Mouse (Mus musculus): ENCODE results near the gene Ell3. TPM values are rescaled to one million over a fixed set of nuclear protein-coding genes. Genes with fewer than 3 reads are reported as not detected.
A peak's percentile ranks its signal among the peaks of the same experiment; 100 is the strongest.

The Ell3 gene
- polyA plus RNA-seq, 1 experiment from 2014 or later = 2.4 TPM

DNA sequence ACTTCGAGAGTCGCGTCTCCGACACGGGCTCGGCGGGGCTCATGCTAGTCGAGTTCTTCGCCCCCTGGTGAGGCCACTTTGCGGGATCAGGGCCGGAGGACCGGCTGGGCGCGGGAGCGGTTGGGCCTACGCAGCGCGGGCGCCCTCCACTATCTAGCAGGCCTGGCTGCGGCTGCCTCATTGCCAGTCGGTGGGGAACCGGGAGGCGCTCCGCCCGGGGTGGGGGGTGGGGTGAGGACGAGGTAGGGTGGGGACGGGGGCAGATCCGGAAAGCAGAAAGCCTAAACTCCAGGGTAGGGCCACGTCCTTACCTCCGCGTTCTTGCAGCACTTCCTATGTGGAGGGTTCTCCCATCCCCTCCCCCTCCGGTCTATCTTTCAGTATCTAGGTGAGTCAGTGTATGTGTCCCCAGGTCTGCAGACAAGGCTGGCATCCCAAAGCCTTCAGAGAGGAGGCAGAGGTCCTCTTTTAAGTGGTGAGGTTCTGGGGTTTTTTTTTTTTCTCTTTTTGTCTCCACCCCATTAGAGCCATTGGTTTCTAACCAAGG is 29.9 kb downstream of the Ell3 start:
- peaks cover 21% of the 10 kb centered on the region for H3K4me1 ChIP-seq (ENCODE audit: control insufficient read depth, insufficient read depth, low read depth, low read length)
- ATAC-seq = peak; percentile 51
- no peaks in the 10 kb centered on the region for H3K27me3 ChIP-seq (replicated peaks; ENCODE audit: control insufficient read depth, insufficient read depth, low read length)
- no peaks in the 10 kb centered on the region for H3K36me3 ChIP-seq (ENCODE audit: control insufficient read depth, insufficient read depth, low read length)
- H3K4me2 ChIP-seq (ENCODE audit: low read length) = peak overlapping the region; percentile 74
- 0% methylated on average over 31 of the region's 32 CpGs for WGBS
- peak overlapping the region; percentile 96 for H3K27ac ChIP-seq (ENCODE audit: low read depth, low read length)
- peak overlapping the region; percentile 98 for H3K9ac ChIP-seq (ENCODE audit: low read depth, low read length)
- H3K4me3 ChIP-seq (ENCODE audit: low read length) = peak overlapping the region; percentile 99
- H3K9me3 ChIP-seq (ENCODE audit: control insufficient read depth, low read length) = no peaks in the 10 kb centered on the region

DNA sequence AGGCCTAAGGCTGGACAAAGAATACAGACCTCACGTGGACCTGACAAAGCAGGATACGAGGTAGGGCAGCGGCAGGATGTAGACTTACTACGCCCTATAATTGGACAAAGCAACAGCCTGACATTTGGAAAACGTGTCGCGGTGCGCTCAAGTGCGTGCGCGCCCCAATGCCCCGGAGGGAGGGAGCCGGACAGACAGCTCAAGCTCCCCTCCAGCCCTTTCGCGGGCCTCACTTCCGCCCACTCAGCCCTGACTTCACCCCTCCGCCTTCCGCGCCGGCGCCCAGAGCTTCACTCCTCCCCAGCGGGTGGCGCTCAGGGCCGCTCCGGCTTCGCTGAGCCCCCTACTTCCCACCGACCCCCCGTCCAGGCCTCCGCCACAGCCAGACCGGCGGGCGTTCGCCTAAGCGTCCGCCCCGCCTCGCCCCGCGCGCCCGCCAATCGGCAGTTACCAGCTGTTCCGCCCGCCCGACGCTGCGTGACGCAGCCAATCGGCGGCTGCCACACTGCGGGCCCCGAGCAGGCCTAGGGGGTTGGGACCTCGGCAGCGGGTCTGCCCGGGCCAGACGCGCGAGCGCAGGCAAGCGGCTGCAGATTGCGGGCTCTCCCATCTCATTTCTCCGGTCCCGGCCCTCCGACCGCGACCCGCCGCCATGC is 30.6 kb downstream of the Ell3 start, which contains the start of the genes Pdia3 and Catsper2:
Gene Pdia3 (plus strand): TSS at position 389 of the 656 bp plus-strand sequence.
Gene Catsper2 (minus strand): TSS at position 406 of the 656 bp plus-strand sequence.
- Histone ChIP-seq H3K27me3 (replicated peaks; ENCODE audit: control insufficient read depth, insufficient read depth, low read length) (no peaks in the 10 kb centered on the region), H3K4me3 (ENCODE audit: low read length) (peak within 1 kb of the TSS; percentile 99), H3K9me3 (ENCODE audit: control insufficient read depth, low read length) (no peaks in the 10 kb centered on the region), H3K27ac (ENCODE audit: low read depth, low read length) (peak within 1 kb of the TSS; percentile 96), H3K4me1 (ENCODE audit: control insufficient read depth, insufficient read depth, low read depth, low read length) (peaks cover 21% of the 10 kb centered on the region), H3K9ac (ENCODE audit: low read depth, low read length) (peak within 1 kb of the TSS; percentile 98), H3K36me3 (ENCODE audit: control insufficient read depth, insufficient read depth, low read length) (no peaks in the 10 kb centered on the region), H3K4me2 (ENCODE audit: low read length) (peak within 1 kb of the TSS; percentile 74)
- under 1% methylated on average over 55 of the region's 68 CpGs for WGBS
- ATAC-seq = peak; percentile 98

DNA sequence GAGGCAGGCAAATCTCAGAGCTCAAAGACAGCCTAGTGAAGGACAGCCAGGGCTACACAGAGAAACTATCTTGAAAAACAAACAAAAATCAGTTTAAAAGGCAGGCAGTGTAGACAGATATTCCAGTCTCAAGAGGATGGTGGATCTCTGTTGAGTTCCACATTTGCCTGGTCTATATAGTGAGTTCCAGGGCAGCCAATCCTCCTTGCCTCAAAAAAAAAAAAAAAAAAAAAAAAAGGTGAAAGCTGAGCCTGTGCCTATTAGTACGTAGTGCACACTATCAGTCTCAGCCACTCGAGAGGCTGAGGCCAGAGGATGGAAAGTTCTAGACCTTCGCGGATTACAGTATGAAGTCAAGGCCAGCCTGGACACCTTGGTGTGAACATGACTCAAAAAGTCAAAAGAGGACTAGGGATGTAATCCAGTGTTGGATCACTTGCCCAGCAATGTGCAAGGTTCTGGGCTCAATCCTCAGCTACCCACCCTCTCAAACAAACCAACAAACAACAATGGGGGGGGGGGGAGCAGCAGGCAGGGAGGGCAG is 31.2 kb downstream of the Ell3 start:
- peak overlapping the region; percentile 98 for H3K9ac ChIP-seq (ENCODE audit: low read depth, low read length)
- WGBS = 11% methylated on average over 4 of the region's 4 CpGs
- no peak for ATAC-seq

DNA sequence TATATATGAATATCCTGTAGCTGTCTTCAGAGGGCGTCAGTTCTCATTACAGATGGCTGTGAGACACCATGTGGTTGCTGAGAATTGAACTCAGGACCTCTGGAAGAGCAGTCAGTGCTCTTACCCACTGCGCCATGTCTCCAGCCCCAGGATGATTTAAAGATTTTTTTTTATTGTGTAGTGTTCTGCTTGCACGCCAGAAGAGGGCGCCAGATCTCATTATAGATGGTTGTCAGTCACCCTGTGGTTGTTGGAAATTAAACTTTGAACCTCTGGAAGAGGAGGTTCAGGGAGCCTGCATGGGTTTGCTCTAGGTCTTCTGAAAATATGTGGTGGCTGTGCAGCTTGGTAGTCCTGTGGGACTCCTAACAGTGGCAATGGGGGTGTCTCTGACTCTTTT is 35.9 kb downstream of the Ell3 start:
- Histone ChIP-seq H3K27ac (ENCODE audit: low read depth, low read length) (no peak overlapping the region), H3K4me3 (ENCODE audit: low read length) (no peak overlapping the region), H3K4me2 (ENCODE audit: low read length) (no peak overlapping the region), H3K9me3 (ENCODE audit: control insufficient read depth, low read length) (no peaks in the 10 kb centered on the region), H3K36me3 (ENCODE audit: control insufficient read depth, insufficient read depth, low read length) (no peaks in the 10 kb centered on the region), H3K4me1 (ENCODE audit: control insufficient read depth, insufficient read depth, low read depth, low read length) (peaks cover 2% of the 10 kb centered on the region; the same call in 1 of the 2 replicates), H3K27me3 (replicated peaks; ENCODE audit: control insufficient read depth, insufficient read depth, low read length) (no peaks in the 10 kb centered on the region), H3K9ac (ENCODE audit: low read depth, low read length) (no peak overlapping the region)
- ATAC-seq = no peak
- 37% methylated on average over 4 of the region's 4 CpGs for WGBS

More for the DNA sequence above, 31.2 kb downstream of the Ell3 start:
- Histone ChIP-seq H3K27me3 (replicated peaks; ENCODE audit: control insufficient read depth, insufficient read depth, low read length) (no peaks in the 10 kb centered on the region), H3K4me2 (ENCODE audit: low read length) (peak overlapping the region; percentile 74), H3K9me3 (ENCODE audit: control insufficient read depth, low read length) (no peaks in the 10 kb centered on the region), H3K4me1 (ENCODE audit: control insufficient read depth, insufficient read depth, low read depth, low read length) (peaks cover 21% of the 10 kb centered on the region), H3K36me3 (ENCODE audit: control insufficient read depth, insufficient read depth, low read length) (no peaks in the 10 kb centered on the region), H3K27ac (ENCODE audit: low read depth, low read length) (peak overlapping the region; percentile 96), H3K4me3 (ENCODE audit: low read length) (peak overlapping the region; percentile 99)

DNA sequence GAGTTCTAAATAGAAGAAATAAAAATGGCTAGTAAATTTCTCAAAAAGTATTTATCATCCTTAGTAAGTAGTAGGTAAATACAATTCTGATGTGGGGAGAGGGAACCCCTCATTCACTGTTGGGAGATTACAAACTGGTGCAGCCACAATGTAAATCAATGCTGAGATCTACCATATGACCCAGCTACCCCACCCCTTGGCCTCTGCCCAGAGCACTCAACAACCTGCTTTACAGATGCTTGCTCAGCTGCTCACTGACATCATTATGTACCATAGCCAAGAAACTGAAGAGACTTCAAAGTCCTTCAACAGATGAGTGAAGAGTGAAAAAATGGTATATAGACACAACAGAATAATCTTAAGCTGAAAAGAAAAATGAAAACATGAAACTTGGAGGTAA is 40.8 kb downstream of the Ell3 start:
- no peaks in the 10 kb centered on the region for H3K4me1 ChIP-seq (ENCODE audit: control insufficient read depth, insufficient read depth, low read depth, low read length)
- H3K36me3 ChIP-seq (ENCODE audit: control insufficient read depth, insufficient read depth, low read length) = no peaks in the 10 kb centered on the region
- H3K9ac ChIP-seq (ENCODE audit: low read depth, low read length) = no peak overlapping the region
- no peak for ATAC-seq
- no peak overlapping the region for H3K4me2 ChIP-seq (ENCODE audit: low read length)
- H3K9me3 ChIP-seq (ENCODE audit: control insufficient read depth, low read length) = no peaks in the 10 kb centered on the region
- H3K27ac ChIP-seq (ENCODE audit: low read depth, low read length) = no peak overlapping the region
- no peak overlapping the region for H3K4me3 ChIP-seq (ENCODE audit: low read length)
- no peaks in the 10 kb centered on the region for H3K27me3 ChIP-seq (replicated peaks; ENCODE audit: control insufficient read depth, insufficient read depth, low read length)

DNA sequence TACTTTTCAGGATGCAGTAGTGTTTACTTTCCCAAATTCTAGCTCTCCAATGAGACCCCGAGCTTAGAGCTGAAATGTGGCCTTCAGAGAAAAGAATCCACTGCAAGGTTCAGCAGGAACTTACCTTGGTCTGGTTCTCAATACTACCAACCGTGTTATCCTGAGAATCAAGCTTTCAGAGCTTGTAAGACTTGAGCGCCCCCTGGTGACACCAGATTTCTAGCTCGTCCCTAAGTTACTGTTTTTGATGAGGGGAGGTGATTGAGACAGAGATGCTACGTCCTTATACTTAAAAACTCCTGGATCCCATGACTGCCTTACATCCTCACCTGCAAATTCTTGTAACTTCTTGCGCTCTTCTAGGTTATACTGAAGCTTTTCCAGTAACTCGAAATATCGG is 47.5 kb downstream of the Ell3 start:
- no peak for ATAC-seq
- Histone ChIP-seq H3K27ac (ENCODE audit: low read depth, low read length) (no peak overlapping the region), H3K27me3 (replicated peaks; ENCODE audit: control insufficient read depth, insufficient read depth, low read length) (no peaks in the 10 kb centered on the region), H3K4me2 (ENCODE audit: low read length) (no peak overlapping the region), H3K9ac (ENCODE audit: low read depth, low read length) (no peak overlapping the region), H3K9me3 (ENCODE audit: control insufficient read depth, low read length) (no peaks in the 10 kb centered on the region), H3K4me3 (ENCODE audit: low read length) (no peak overlapping the region), H3K4me1 (ENCODE audit: control insufficient read depth, insufficient read depth, low read depth, low read length) (no peaks in the 10 kb centered on the region), H3K36me3 (ENCODE audit: control insufficient read depth, insufficient read depth, low read length) (no peaks in the 10 kb centered on the region)
- WGBS = 15% methylated on average over 8 of the region's 8 CpGs

Small RNA genes within 50 kb of the gene (microRNA-seq; reads per million reads assigned to microRNA genes)
- gene Gm22953 = not detected

Other genes starting within 250 kb of the Ell3 start
- 134 and 146 TPM in 2 replicates for gene Trp53bp1, start 172.9 kb downstream of the Ell3 start, polyA plus RNA-seq (2015; fragmentation: Nextera tagmentation; extraction: Ambion mirVana)
- gene Map1a, start 154.7 kb downstream of the Ell3 start, polyA plus RNA-seq (2015; fragmentation: Nextera tagmentation; extraction: Ambion mirVana) = 29.6 and 46.5 TPM in 2 replicates
- 22.6 and 23.2 TPM in 2 replicates for gene Ppip5k1, start 88.9 kb downstream of the Ell3 start, polyA plus RNA-seq (2015; fragmentation: Nextera tagmentation; extraction: Ambion mirVana)
- 137 and 165 TPM in 2 replicates for gene Ckmt1, start 86.6 kb downstream of the Ell3 start, polyA plus RNA-seq (2015; fragmentation: Nextera tagmentation; extraction: Ambion mirVana)
- 0.03 and 0.04 TPM in 2 replicates for gene Strc, start 57.1 kb downstream of the Ell3 start, polyA plus RNA-seq (2015; fragmentation: Nextera tagmentation; extraction: Ambion mirVana)
- gene Pdia3, start 30.5 kb downstream of the Ell3 start, polyA plus RNA-seq (2015; fragmentation: Nextera tagmentation; extraction: Ambion mirVana) = 379 and 403 TPM in 2 replicates
- 3.5 and 3.6 TPM in 2 replicates for gene Catsper2, start 30.5 kb downstream of the Ell3 start, polyA plus RNA-seq (2015; fragmentation: Nextera tagmentation; extraction: Ambion mirVana)
- gene Serf2, start 4.9 kb upstream of the Ell3 start, polyA plus RNA-seq (2015; fragmentation: Nextera tagmentation; extraction: Ambion mirVana) = 254 and 262 TPM in 2 replicates
- 99.2 and 122 TPM in 2 replicates for gene Hypk, start 9.0 kb upstream of the Ell3 start, polyA plus RNA-seq (2015; fragmentation: Nextera tagmentation; extraction: Ambion mirVana)
- gene Serinc4, start 12.5 kb upstream of the Ell3 start, polyA plus RNA-seq (2015; fragmentation: Nextera tagmentation; extraction: Ambion mirVana) = 0.95 and 1.2 TPM in 2 replicates
- gene Mfap1b, start 29.8 kb upstream of the Ell3 start, polyA plus RNA-seq (2015; fragmentation: Nextera tagmentation; extraction: Ambion mirVana) = 68.2 and 71.2 TPM in 2 replicates
- gene Mfap1a, start 62.4 kb upstream of the Ell3 start, polyA plus RNA-seq (2015; fragmentation: Nextera tagmentation; extraction: Ambion mirVana) = 28.4 and 28.6 TPM in 2 replicates
- gene Wdr76, start 62.4 kb upstream of the Ell3 start, polyA plus RNA-seq (2015; fragmentation: Nextera tagmentation; extraction: Ambion mirVana) = 3.2 TPM in 2 replicates

All from hindbrain, embryonic 16.5 days (tissue).